Mouse (Mus musculus): ENCODE results near the gene Cbl. TPM values are rescaled to one million over a fixed set of nuclear protein-coding genes. Genes with fewer than 3 reads are reported as not detected.
"Not testable (repeated sequence)": the region's sequence is repeated elsewhere in the genome, so short reads cannot be mapped to it uniquely, and the experiment has no call there.

The Cbl gene
- polyA plus RNA-seq, 1 experiment from 2014 or later: 27.6 TPM

DNA sequence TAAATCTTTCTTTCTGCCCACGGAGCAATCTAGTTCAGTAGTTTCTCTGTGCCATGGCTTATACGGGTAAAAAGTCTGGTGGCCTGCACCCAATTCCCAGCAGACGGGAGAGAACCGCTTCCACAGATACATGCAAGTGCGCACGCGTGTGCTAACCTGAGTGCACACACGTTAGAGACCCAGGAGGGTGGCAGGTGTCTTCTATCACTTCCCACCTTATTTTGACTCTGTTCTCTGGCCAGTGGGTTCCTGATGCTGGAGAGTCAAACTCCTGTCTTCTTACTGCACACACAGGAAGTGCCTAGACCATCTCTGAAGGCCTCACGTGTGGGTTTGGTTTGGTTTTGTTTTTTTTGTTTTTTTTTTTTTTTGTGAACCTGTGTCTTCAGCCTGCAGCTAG lies 118.2 kb downstream of the Cbl start:
- Histone ChIP-seq H3K36me3 (ENCODE audit: control insufficient read depth, insufficient read depth, low read length) (no peaks in the 10 kb centered on the region), H3K4me2 (ENCODE audit: low read length) (no peak overlapping the region), H3K4me1 (ENCODE audit: control insufficient read depth, insufficient read depth, low read length) (no peaks in the 10 kb centered on the region), H3K9ac (replicated peaks; ENCODE audit: low read length) (no peak overlapping the region), H3K4me3 (replicated peaks; ENCODE audit: low read depth, low read length) (no peak overlapping the region), H3K27ac (replicated peaks; ENCODE audit: low read depth, low read length) (no peak overlapping the region), H3K9me3 (ENCODE audit: control insufficient read depth, low read length) (no peaks in the 10 kb centered on the region), H3K27me3 (ENCODE audit: control insufficient read depth, insufficient read depth, low read length) (no peaks in the 10 kb centered on the region)
- 93% methylated on average over 9 of the region's 9 CpGs for WGBS
- DNase-seq (no peak), ATAC-seq (ENCODE audit: low FRiP score, low TSS enrichment) (no peak)

DNA sequence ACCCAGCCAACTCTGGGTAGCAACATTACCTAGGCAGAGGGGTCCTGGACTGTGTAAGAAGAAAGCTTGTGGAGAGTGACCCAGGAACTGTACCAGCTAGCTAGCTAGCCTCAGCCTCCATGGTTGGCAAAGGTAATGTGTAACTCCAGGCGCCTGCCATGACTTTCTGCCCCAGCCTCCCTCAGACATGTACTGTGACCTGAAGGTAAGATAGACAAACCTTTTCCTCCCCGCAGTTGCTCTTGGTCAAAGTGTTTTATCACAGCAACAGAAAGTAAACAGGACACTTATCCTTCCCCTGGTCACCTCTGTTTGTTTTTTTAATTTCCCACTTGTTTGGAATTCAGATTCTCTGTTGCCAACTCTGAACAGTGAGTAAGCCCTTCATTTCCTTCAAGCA lies 119.4 kb downstream of the Cbl start:
- Histone ChIP-seq H3K4me2 (ENCODE audit: low read length) (no peak overlapping the region), H3K9ac (replicated peaks; ENCODE audit: low read length) (no peak overlapping the region), H3K27ac (replicated peaks; ENCODE audit: low read depth, low read length) (no peak overlapping the region), H3K4me1 (ENCODE audit: control insufficient read depth, insufficient read depth, low read length) (peaks cover 3% of the 10 kb centered on the region), H3K9me3 (ENCODE audit: control insufficient read depth, low read length) (no peaks in the 10 kb centered on the region), H3K4me3 (replicated peaks; ENCODE audit: low read depth, low read length) (no peak overlapping the region), H3K27me3 (ENCODE audit: control insufficient read depth, insufficient read depth, low read length) (no peaks in the 10 kb centered on the region), H3K36me3 (ENCODE audit: control insufficient read depth, insufficient read depth, low read length) (no peaks in the 10 kb centered on the region)
- ATAC-seq (ENCODE audit: low FRiP score, low TSS enrichment) (no peak), DNase-seq (no peak)
- 89% methylated on average over 2 of the region's 2 CpGs for WGBS

- peak; percentile 96 for ATAC-seq (ENCODE audit: low FRiP score, low TSS enrichment)
- H3K27ac ChIP-seq (replicated peaks; ENCODE audit: low read depth, low read length): no peak within 1 kb of the TSS
- peak within 1 kb of the TSS; percentile 64 for H3K9ac ChIP-seq (replicated peaks; ENCODE audit: low read length)
- H3K4me3 ChIP-seq (replicated peaks; ENCODE audit: low read depth, low read length): peak within 1 kb of the TSS; percentile 66
- H3K9me3 ChIP-seq (ENCODE audit: control insufficient read depth, low read length): no peaks in the 10 kb centered on the region
- peak within 1 kb of the TSS; percentile 54 for H3K4me2 ChIP-seq (ENCODE audit: low read length)
- no peaks in the 10 kb centered on the region for H3K27me3 ChIP-seq (ENCODE audit: control insufficient read depth, insufficient read depth, low read length)
- WGBS: under 1% methylated on average over 51 of the region's 51 CpGs
- peaks cover 14% of the 10 kb centered on the region for H3K4me1 ChIP-seq (ENCODE audit: control insufficient read depth, insufficient read depth, low read length)
- H3K36me3 ChIP-seq (ENCODE audit: control insufficient read depth, insufficient read depth, low read length): peaks cover 5% of the 10 kb centered on the region; the same call in 1 of the 2 replicates
- peak; percentile 97 for DNase-seq
Measured at GRCm38 (mm10) chr9:44113105-44113789, 120.6 kb downstream of the Cbl start, which contains the start of the genes Gm49380 and Rnf26. TSS of gene Gm49380 (minus strand) at chr9:44113500. TSS of gene Rnf26 (minus strand) at chr9:44113517.

GRCm38 (mm10) chr9:44111909-44112308 lies 121.9 kb downstream of the Cbl start:
- H3K36me3 ChIP-seq (ENCODE audit: control insufficient read depth, insufficient read depth, low read length); H3K27ac ChIP-seq (replicated peaks; ENCODE audit: low read depth, low read length); H3K9ac ChIP-seq (replicated peaks; ENCODE audit: low read length); DNase-seq; H3K9me3 ChIP-seq (ENCODE audit: control insufficient read depth, low read length); H3K4me2 ChIP-seq (ENCODE audit: low read length); H3K4me3 ChIP-seq (replicated peaks; ENCODE audit: low read depth, low read length); H3K27me3 ChIP-seq (ENCODE audit: control insufficient read depth, insufficient read depth, low read length); ATAC-seq (ENCODE audit: low FRiP score, low TSS enrichment): not testable (repeated sequence)
- 70% methylated on average over 10 of the region's 12 CpGs for WGBS
- H3K4me1 ChIP-seq (ENCODE audit: control insufficient read depth, insufficient read depth, low read length): peaks cover 26% of the 10 kb centered on the region

DNA sequence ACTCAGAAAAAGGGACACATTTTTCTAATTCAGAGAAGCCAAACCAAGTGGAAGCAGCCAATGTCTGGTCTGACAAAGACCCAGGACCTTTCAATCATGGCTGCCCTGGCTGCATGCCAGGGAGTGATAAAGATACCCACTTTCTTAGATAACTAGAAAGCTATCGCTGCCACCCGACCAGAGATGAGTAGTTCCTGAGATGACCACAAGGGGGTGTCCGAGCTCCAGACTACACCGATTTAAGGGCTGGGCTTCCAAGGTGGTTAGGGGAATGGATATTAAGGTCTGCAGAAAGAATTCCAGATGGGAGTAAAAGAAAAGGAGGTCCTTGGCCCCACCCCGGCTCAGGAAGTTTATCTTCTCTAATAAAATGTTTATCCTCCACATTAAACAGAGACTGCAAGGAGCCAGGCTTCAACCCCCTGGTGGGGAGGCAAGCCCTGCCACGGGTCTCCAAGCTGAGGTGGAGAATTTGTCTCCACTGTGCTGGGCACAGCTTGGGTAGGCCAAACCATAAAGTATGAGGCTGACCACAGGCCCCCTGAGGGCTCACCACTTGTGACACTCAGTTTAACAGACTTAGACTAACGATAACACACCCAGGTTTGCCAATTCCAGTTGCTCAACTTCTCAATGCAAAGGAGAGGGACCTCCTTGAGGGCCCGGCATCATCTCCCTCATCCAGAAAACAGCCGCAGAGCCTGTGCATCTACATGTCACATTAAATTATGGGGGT lies 124.3 kb downstream of the Cbl start:
- DNase-seq: peak; percentile 86
- Histone ChIP-seq H3K27me3 (ENCODE audit: control insufficient read depth, insufficient read depth, low read length) (no peaks in the 10 kb centered on the region), H3K4me3 (replicated peaks; ENCODE audit: low read depth, low read length) (0 out of 2 replicates have a peak overlapping the region, but pooled peaks have one; percentile 5), H3K27ac (replicated peaks; ENCODE audit: low read depth, low read length) (no peak overlapping the region), H3K4me2 (ENCODE audit: low read length) (peak overlapping the region; percentile 21), H3K9me3 (ENCODE audit: control insufficient read depth, low read length) (no peaks in the 10 kb centered on the region), H3K36me3 (ENCODE audit: control insufficient read depth, insufficient read depth, low read length) (peaks cover 5% of the 10 kb centered on the region), H3K9ac (replicated peaks; ENCODE audit: low read length) (0 out of 2 replicates have a peak overlapping the region, but pooled peaks have one; percentile 6), H3K4me1 (ENCODE audit: control insufficient read depth, insufficient read depth, low read length) (peaks cover 26% of the 10 kb centered on the region)
- WGBS: 38% methylated on average over 9 of the region's 9 CpGs
- ATAC-seq (ENCODE audit: low FRiP score, low TSS enrichment): no peak

DNA sequence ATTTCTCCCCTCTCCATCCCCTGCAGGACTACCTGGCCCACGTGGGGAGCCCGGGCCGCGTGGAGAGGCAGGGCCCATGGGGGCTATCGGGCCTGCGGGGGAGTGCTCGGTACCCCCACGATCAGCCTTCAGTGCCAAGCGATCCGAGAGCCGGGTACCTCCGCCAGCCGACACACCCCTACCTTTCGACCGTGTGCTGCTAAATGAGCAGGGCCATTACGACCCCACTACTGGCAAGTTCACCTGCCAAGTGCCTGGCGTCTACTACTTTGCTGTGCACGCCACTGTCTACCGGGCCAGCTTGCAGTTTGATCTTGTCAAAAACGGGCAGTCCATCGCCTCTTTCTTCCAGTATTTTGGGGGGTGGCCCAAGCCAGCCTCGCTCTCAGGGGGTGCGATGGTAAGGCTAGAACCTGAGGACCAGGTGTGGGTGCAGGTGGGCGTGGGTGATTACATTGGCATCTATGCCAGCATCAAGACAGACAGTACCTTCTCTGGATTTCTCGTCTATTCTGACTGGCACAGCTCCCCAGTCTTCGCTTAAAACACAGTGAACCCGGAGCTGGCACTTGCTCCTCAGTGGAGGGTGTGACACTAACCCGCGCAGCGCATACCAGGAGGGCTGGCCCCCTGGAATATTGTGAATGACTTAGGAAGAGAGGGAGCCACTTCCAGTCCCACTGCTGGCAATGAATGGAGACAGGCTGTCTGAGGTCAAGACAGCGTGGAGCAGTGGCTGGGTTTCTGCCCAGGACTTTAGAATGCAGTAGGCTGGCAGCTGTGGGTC lies 125.4 kb downstream of the Cbl start:
- H3K9ac ChIP-seq (replicated peaks; ENCODE audit: low read length): 0 out of 2 replicates have a peak overlapping the region, but pooled peaks have one; percentile 6
- H3K9me3 ChIP-seq (ENCODE audit: control insufficient read depth, low read length): no peaks in the 10 kb centered on the region
- no peaks in the 10 kb centered on the region for H3K27me3 ChIP-seq (ENCODE audit: control insufficient read depth, insufficient read depth, low read length)
- peaks cover 26% of the 10 kb centered on the region for H3K4me1 ChIP-seq (ENCODE audit: control insufficient read depth, insufficient read depth, low read length)
- DNase-seq (no peak), ATAC-seq (ENCODE audit: low FRiP score, low TSS enrichment) (no peak)
- 80% methylated on average over 31 of the region's 31 CpGs for WGBS
- no peak overlapping the region for H3K4me3 ChIP-seq (replicated peaks; ENCODE audit: low read depth, low read length)
- peaks cover 5% of the 10 kb centered on the region for H3K36me3 ChIP-seq (ENCODE audit: control insufficient read depth, insufficient read depth, low read length)
- H3K27ac ChIP-seq (replicated peaks; ENCODE audit: low read depth, low read length): no peak overlapping the region
- H3K4me2 ChIP-seq (ENCODE audit: low read length): peak overlapping the region; percentile 44

DNA sequence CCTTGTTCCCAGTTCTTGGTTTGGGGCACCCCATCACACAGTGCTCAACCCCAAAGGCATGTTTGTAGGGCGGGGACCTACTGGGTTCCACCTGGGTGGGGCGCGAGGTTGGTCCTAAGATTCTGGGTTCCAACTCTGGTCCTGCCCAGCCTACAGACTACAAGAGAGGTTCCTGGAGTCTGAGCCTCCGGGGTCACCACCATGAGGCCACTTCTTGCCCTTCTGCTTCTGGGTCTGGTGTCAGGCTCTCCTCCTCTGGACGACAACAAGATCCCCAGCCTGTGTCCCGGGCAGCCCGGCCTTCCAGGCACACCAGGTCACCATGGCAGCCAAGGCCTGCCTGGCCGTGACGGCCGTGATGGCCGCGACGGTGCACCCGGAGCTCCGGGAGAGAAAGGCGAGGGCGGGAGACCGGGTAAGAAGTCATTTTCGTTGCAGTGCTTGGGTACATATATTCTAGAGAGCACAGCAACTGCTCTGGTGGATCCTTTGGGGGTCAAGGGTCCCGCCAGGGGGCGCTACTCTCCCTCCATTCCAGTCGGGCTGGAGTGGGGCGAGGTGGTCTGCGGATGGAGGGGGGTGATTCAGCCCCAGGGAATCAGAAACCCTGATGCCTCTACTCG lies 126.2 kb downstream of the Cbl start:
- peak overlapping the region; percentile 44 for H3K4me2 ChIP-seq (ENCODE audit: low read length)
- H3K9ac ChIP-seq (replicated peaks; ENCODE audit: low read length): 0 out of 2 replicates have a peak overlapping the region, but pooled peaks have one; percentile 20
- WGBS: 22% methylated on average over 25 of the region's 25 CpGs
- DNase-seq: peak; percentile 65
- peaks cover 5% of the 10 kb centered on the region for H3K36me3 ChIP-seq (ENCODE audit: control insufficient read depth, insufficient read depth, low read length)
- no peaks in the 10 kb centered on the region for H3K27me3 ChIP-seq (ENCODE audit: control insufficient read depth, insufficient read depth, low read length)
- H3K4me1 ChIP-seq (ENCODE audit: control insufficient read depth, insufficient read depth, low read length): peaks cover 26% of the 10 kb centered on the region
- 0 out of 2 replicates have a peak overlapping the region, but pooled peaks have one; percentile 1 for H3K4me3 ChIP-seq (replicated peaks; ENCODE audit: low read depth, low read length)
- H3K9me3 ChIP-seq (ENCODE audit: control insufficient read depth, low read length): no peaks in the 10 kb centered on the region
- peak; percentile 28 for ATAC-seq (ENCODE audit: low FRiP score, low TSS enrichment)
- no peak overlapping the region; the same call in 1 of the 2 replicates for H3K27ac ChIP-seq (replicated peaks; ENCODE audit: low read depth, low read length)

DNA sequence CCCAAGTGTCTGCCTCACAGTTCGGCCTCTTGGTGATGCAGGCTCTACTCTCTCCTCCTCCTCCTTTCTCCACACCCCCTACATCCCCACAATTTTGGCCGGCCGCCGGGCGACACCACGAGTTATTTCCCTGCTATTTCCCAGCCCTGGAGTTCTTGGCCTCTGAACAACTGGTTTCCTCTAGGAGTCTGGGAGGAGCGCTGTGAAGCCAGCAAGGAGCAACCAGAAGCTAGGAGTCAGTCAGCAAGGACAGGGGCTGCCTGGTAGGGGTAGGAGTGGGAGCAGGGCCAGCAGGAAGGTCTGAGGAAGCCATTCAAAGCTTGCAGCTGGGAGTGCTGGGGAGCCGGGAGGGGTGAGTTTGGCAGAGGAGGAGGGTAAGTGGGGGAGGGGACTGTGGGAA lies 126.7 kb downstream of the Cbl start, which contains the start of gene C1qtnf5:
TSS of gene C1qtnf5 (plus strand) at position 136 of the 400 bp plus-strand sequence.
- Histone ChIP-seq H3K9me3 (ENCODE audit: control insufficient read depth, low read length) (no peaks in the 10 kb centered on the region), H3K4me3 (replicated peaks; ENCODE audit: low read depth, low read length) (0 out of 2 replicates have a peak within 1 kb of the TSS, but pooled peaks have one; percentile 1), H3K9ac (replicated peaks; ENCODE audit: low read length) (0 out of 2 replicates have a peak within 1 kb of the TSS, but pooled peaks have one; percentile 20), H3K4me1 (ENCODE audit: control insufficient read depth, insufficient read depth, low read length) (peaks cover 26% of the 10 kb centered on the region), H3K27ac (replicated peaks; ENCODE audit: low read depth, low read length) (peak within 1 kb of the TSS; percentile 0), H3K36me3 (ENCODE audit: control insufficient read depth, insufficient read depth, low read length) (peaks cover 5% of the 10 kb centered on the region), H3K4me2 (ENCODE audit: low read length) (peak within 1 kb of the TSS; percentile 44), H3K27me3 (ENCODE audit: control insufficient read depth, insufficient read depth, low read length) (no peaks in the 10 kb centered on the region)
- 11% methylated on average over 8 of the region's 8 CpGs for WGBS
- DNase-seq (peak; percentile 66), ATAC-seq (ENCODE audit: low FRiP score, low TSS enrichment) (peak; percentile 34; the same call in 1 of the 2 replicates)
